Mouse (Mus musculus): Measurements from ENCODE around the gene Irak1bp1.

Gene Irak1bp1

GRCm38 (mm10) chr9:82867698-82868097 is 38.4 kb downstream of the Irak1bp1 start:
- intact Hi-C loops (cut with DNase I), result no loop called here

DNA sequence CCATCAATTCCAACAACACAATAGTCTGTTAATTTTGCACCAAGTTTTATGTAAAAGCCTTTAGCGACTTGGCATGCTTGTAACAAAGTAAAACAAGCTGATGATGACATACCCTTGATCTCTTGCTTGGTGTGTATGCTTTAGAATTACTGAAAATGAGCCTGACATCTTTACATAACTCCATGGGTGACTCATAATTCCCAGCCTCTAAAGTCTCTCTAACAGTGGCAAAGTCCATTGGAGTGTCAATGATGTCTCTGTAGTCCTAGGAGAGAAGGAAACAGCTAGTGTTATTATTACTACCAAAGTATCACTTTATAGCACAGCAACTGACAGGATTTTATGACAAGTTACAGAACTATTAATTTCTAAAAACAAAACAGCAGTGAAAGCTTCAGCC is 47.7 kb downstream of the Irak1bp1 start:
- intact Hi-C loops (cut with DNase I), result loop anchor here (10.0 kb wide), 1 partner anchor 48 kb away; no protein-coding TSS in a partner anchor

GRCm38 (mm10) chr9:82884177-82884576 is 54.8 kb downstream of the Irak1bp1 start:
- intact Hi-C loops (cut with DNase I), result no loop called here

DNA sequence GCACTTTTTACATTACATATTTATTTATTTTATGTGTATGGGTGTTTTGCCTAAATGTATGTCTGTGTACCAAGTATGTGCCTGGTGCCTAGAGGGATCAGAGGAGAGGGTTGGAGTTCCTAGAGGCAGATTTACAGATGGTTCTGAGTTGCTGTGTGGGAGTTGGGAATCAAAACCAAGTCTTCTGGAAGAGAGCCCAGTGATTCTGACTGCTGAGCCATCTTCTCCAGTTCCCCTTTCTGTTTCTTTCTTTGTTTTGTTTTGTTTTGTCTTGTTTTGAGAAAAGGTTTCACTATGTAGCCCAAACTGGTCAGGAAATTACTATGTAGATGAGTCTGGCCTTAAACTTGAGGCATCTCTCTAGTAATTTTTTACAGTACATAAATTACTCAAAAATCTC is 59.3 kb downstream of the Irak1bp1 start:
- intact Hi-C loops (cut with DNase I), result no loop called here
